Mouse (Mus musculus) liver, adult (tissue): ENCODE measurements at regions not wholly inside any gene's neighbourhood (a gene's known extent, or its start where the extent isn't known, plus 50 kb on each side); places are given as distances from the start of the nearest gene placed in this dataset.
A peak's percentile ranks its signal among the peaks of the same experiment; 100 is the strongest.

Experiments
- GATA4 ChIP-seq: IDR thresholded peaks from 2 replicates; pipeline ENCODE4 v1.6.1; 2014; ENCODE audit warnings: mild to moderate bottlenecking, low read length; ENCODE audit not compliant: insufficient replicate concordance

- TF ChIP-seq GATA4, result no peak
Measured at GRCm38 (mm10) chr1:77190141-77190540, 324.7 kb downstream of the Epha4 start.

- no peak for TF ChIP-seq GATA4
Measured at GRCm38 (mm10) chr1:77201321-77201917, 313.5 kb downstream of the Epha4 start.

GRCm38 (mm10) chr1:77202948-77203347, 311.9 kb downstream of the Epha4 start:
- TF ChIP-seq GATA4, result no peak

GRCm38 (mm10) chr1:77206535-77206934, 308.4 kb downstream of the Epha4 start:
- no peak for TF ChIP-seq GATA4

GRCm38 (mm10) chr1:77209395-77209794, 305.5 kb downstream of the Epha4 start:
- no peak for TF ChIP-seq GATA4

GRCm38 (mm10) chr1:77213462-77214098, 301.3 kb downstream of the Epha4 start:
- no peak for TF ChIP-seq GATA4

- no peak for TF ChIP-seq GATA4
Measured at GRCm38 (mm10) chr1:77219488-77220321, 295.2 kb downstream of the Epha4 start.

GRCm38 (mm10) chr1:77220322-77220590, 294.6 kb downstream of the Epha4 start:
- TF ChIP-seq GATA4, result no peak

- TF ChIP-seq GATA4, result no peak
Measured at GRCm38 (mm10) chr1:77220783-77221182, 294.1 kb downstream of the Epha4 start.

GRCm38 (mm10) chr1:77221900-77222299, 293.0 kb downstream of the Epha4 start:
- no peak for TF ChIP-seq GATA4

- TF ChIP-seq GATA4, result no peak
Measured at GRCm38 (mm10) chr1:77226546-77226945, 288.3 kb downstream of the Epha4 start.

GRCm38 (mm10) chr1:77226991-77227515, 287.8 kb downstream of the Epha4 start:
- no peak for TF ChIP-seq GATA4

GRCm38 (mm10) chr1:77227800-77228199, 287.1 kb downstream of the Epha4 start:
- no peak for TF ChIP-seq GATA4

- no peak for TF ChIP-seq GATA4
Measured at GRCm38 (mm10) chr1:77229561-77229960, 285.3 kb downstream of the Epha4 start.

- peak; percentile 30; the same call in 1 of the 2 replicates for TF ChIP-seq GATA4
Measured at GRCm38 (mm10) chr1:77233010-77233409, 281.9 kb downstream of the Epha4 start.

GRCm38 (mm10) chr1:77244642-77245041, 270.2 kb downstream of the Epha4 start:
- no peak for TF ChIP-seq GATA4
